Mouse (Mus musculus): Measurements from ENCODE around the gene Dkk3. TPM values are rescaled to one million over a fixed set of nuclear protein-coding genes. Genes with fewer than 3 reads are reported as not detected.
"Not testable (repeated sequence)": the region's sequence is repeated elsewhere in the genome, so short reads cannot be mapped to it uniquely, and the experiment has no call there.

The Dkk3 gene
- polyA plus RNA-seq, 1 experiment: 144 TPM

DNA sequence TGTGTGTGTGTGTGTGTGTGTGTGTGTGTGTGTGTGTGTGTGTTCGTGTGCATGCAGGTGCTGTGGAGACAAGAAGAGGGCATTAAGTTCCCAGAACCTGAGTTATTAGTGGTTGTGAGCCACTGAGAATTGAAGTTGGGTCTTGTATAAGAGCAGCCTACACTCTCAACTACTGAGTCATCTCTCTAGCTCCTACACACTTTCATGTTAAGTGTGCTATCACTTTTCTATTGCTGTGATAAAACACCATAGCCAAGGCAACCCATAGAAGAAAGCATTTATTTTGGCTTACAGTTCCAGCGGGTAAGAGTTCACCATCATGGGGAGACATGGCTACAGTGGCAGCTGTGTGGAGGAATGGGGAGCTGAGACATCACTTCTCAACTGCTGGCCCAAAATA lies 17.8 kb upstream of the Dkk3 start:
- no peak overlapping the region for H3K4me3 ChIP-seq (ENCODE audit: insufficient read depth, low read length)
- peak overlapping the region; percentile 43 for H3K27ac ChIP-seq (ENCODE audit: insufficient read depth, low read length)
- H3K4me1 ChIP-seq (ENCODE audit: control insufficient read depth, insufficient read depth, low read length): peaks cover 2% of the 10 kb centered on the region; the same call in 1 of the 2 replicates
- TF ChIP-seq POLR2A (IDR thresholded peaks at IDR 0.05; ENCODE audit: extremely low read depth, insufficient read depth, low read length) (no peak), CTCF (IDR thresholded peaks at IDR 0.05; ENCODE audit: extremely low read depth, insufficient read depth, low read length) (no peak)

DNA sequence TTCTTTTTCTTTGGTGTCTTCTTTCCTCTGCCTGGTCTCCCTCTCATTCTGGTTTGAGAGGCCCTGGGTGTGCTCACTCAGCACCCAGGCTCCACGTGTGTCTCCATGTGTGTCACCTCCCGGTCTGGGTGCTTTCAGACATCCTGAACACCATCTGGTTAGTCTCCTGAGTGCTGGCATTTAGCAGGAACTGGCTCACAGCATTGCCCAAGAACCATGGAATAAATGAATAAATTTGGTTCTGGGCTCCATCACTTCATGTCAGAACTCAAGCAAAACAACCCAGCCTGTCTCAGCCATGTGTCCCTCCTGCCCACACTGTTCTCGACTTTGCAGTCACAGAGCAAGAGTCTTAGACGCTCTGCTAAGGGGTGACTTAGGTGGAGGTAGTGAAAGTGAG lies 13.8 kb upstream of the Dkk3 start:
- TF ChIP-seq POLR2A (IDR thresholded peaks at IDR 0.05; ENCODE audit: extremely low read depth, insufficient read depth, low read length) (no peak), CTCF (IDR thresholded peaks at IDR 0.05; ENCODE audit: extremely low read depth, insufficient read depth, low read length) (no peak)
- Histone ChIP-seq H3K4me3 (ENCODE audit: insufficient read depth, low read length) (no peak overlapping the region), H3K4me1 (ENCODE audit: control insufficient read depth, insufficient read depth, low read length) (peaks cover 2% of the 10 kb centered on the region; the same call in 1 of the 2 replicates), H3K27ac (ENCODE audit: insufficient read depth, low read length) (no peak overlapping the region)

DNA sequence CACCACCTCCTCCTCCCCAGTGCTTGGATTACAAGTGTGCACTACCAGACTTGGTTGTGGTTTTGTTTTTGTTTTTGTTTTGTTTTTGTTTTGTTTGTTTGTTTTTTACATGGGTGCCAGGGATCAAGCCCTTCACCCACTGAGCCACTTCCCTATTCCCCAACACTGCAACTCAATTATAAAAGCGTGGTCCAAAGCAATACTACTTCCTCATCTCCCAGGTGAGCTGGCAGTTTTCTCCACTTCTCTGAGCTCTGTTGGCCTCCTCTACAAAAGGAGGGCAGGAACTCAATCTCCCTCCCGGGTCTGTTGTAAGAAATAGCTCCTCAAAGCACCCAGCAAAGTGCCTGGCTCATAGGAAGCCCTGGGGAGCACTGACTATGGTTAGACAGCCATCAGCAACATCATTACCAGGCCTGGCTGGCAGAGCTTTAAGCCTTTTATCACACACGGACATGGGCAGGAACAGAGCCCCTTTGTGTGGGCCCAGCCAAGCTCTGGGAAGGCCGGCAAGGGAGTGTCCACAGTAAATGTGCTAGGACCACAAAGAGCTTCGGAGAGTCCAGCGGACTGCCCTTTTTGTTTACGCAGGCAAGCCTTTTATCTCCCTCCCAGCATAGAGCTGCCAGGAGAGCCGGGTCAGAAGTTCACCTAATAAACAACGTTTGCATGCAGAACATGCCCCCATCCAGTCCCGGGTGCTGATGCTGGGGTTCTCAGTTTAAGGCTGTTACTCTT lies 11.3 kb upstream of the Dkk3 start:
- Histone ChIP-seq H3K27ac (ENCODE audit: insufficient read depth, low read length) (no peak overlapping the region), H3K4me1 (ENCODE audit: control insufficient read depth, insufficient read depth, low read length) (peaks cover 2% of the 10 kb centered on the region; the same call in 1 of the 2 replicates), H3K4me3 (ENCODE audit: insufficient read depth, low read length) (no peak overlapping the region)
- TF ChIP-seq CTCF (IDR thresholded peaks at IDR 0.05; ENCODE audit: extremely low read depth, insufficient read depth, low read length): no peak

DNA sequence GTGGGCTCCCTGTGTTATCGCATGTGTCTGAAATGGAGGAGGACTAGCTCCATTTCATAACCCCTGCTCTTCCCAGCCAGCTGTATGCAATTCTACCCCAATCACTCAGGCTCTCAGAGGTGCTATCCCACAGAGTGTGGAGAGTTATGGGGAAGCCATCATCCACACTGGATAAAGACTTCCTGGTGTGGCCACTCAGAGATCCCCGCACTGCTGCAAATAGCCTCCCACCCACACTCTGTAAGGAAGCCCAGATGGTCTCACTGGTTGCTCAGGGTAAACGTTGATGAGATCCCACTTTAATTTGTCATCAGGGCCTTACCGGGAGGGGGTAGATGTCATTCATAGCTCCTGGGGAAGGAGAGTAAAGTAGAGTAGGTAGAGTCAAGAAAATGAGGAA lies 6.7 kb upstream of the Dkk3 start:
- H3K27ac ChIP-seq (ENCODE audit: insufficient read depth, low read length): no peak overlapping the region
- H3K4me3 ChIP-seq (ENCODE audit: insufficient read depth, low read length): no peak overlapping the region
- H3K4me1 ChIP-seq (ENCODE audit: control insufficient read depth, insufficient read depth, low read length): 0 out of 2 replicates have a peak, but pooled peaks cover 2% of the 10 kb centered on the region
- no peak for TF ChIP-seq POLR2A (IDR thresholded peaks at IDR 0.05; ENCODE audit: extremely low read depth, insufficient read depth, low read length)
- TF ChIP-seq CTCF (IDR thresholded peaks at IDR 0.05; ENCODE audit: extremely low read depth, insufficient read depth, low read length): no peak

DNA sequence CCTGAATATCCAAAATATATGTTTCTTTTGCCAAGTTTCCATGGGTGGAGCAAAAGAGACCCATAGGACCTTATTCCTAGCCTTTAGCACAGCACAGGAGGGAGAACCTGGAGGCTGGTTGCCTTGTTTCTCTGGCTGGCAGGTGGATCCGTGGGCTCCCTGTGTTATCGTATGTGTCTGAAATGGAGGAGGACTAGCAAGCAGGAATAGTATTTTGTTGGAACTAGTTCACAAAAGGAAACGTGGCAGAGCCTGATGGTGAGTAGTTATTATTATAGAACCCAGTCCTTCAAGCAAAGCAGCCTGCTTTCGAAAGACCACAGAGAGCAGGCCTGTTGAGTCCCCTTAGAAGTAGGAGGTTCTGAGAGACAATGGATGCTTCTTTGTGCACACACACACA lies 6.2 kb upstream of the Dkk3 start:
- H3K27ac ChIP-seq (ENCODE audit: insufficient read depth, low read length): 0 out of 2 replicates have a peak overlapping the region, but pooled peaks have one; percentile 29
- not testable (repeated sequence) for H3K4me1 ChIP-seq (ENCODE audit: control insufficient read depth, insufficient read depth, low read length); H3K4me3 ChIP-seq (ENCODE audit: insufficient read depth, low read length)

DNA sequence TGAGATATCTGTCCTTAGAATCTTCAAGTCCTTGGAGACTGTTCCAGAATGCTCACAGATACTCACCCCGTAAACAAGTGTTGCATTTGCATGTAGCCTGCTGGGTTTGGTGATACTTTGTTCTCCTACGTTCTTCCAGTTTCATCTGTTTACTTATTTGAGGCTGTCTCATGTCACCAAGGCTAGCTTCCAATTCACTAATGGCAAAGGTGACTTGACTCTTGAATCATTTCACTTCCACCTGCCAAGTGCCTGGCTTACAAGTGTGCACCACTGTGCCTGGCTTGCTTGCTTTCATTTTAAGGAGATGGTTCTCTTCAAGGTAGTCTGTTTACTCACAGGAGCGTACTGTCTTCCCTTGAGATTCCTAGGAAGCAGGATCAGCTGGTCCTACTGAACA lies 5.6 kb upstream of the Dkk3 start:
- H3K4me1 ChIP-seq (ENCODE audit: control insufficient read depth, insufficient read depth, low read length): 0 out of 2 replicates have a peak, but pooled peaks cover 2% of the 10 kb centered on the region
- H3K4me3 ChIP-seq (ENCODE audit: insufficient read depth, low read length): no peak overlapping the region
- no peak overlapping the region for H3K27ac ChIP-seq (ENCODE audit: insufficient read depth, low read length)
- TF ChIP-seq CTCF (IDR thresholded peaks at IDR 0.05; ENCODE audit: extremely low read depth, insufficient read depth, low read length): no peak
- TF ChIP-seq POLR2A (IDR thresholded peaks at IDR 0.05; ENCODE audit: extremely low read depth, insufficient read depth, low read length): no peak

DNA sequence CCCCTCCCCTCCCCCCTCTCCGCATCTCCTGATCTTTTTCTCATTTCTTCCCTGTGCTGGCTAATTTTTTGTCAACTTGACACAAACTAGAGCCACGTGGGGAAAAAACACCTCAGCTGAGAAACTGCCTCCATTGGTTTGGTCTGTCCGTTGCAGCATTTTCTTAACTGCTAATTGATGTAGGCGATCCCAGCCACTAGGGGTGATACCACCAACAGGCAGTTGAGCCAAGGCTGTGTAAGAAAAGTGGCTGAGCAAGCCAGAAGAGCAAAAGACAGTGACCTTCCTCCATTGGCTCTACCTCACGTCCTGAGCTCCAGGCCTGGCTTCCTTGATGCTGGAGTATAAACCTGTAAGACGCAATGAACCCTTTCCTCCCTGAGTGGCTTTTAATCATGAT lies 978 bp upstream of the Dkk3 start:
- Histone ChIP-seq H3K4me3 (ENCODE audit: insufficient read depth, low read length) (no peak overlapping the region), H3K27ac (ENCODE audit: insufficient read depth, low read length) (no peak overlapping the region), H3K4me1 (ENCODE audit: control insufficient read depth, insufficient read depth, low read length) (peaks cover 3% of the 10 kb centered on the region; the same call in 1 of the 2 replicates)
- no peak for TF ChIP-seq POLR2A (IDR thresholded peaks at IDR 0.05; ENCODE audit: extremely low read depth, insufficient read depth, low read length)
- TF ChIP-seq CTCF (IDR thresholded peaks at IDR 0.05; ENCODE audit: extremely low read depth, insufficient read depth, low read length): 0 out of 2 replicates have a peak, but pooled peaks have one; percentile 14

DNA sequence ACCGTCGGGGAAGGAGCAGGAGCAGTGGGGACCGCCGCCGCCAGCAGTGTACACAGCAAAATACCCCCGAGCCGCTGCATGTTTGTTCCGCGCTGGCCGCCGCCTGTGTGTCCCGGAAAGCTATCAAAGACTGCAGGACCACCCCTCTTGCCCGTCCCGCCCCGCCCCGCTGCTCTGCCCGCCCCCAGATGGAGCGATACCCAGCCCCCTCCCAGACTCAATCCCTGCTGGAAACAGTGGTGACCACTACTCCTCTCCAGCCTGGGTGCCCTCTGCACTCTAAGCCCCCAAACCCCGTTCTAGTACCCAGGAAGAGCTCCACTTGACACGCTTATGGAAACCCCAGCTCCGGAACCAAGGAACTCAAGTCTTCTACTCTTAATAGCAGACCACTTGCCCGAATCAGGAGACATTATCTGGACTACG lies 528 bp downstream of the Dkk3 start:
- H3K27ac ChIP-seq (ENCODE audit: insufficient read depth, low read length): peak overlapping the region; percentile 7; the same call in 1 of the 2 replicates
- H3K4me3 ChIP-seq (ENCODE audit: insufficient read depth, low read length): peak overlapping the region; percentile 58
- H3K4me1 ChIP-seq (ENCODE audit: control insufficient read depth, insufficient read depth, low read length): peaks cover 3% of the 10 kb centered on the region; the same call in 1 of the 2 replicates
- 0 out of 2 replicates have a peak, but pooled peaks have one; percentile 0 for TF ChIP-seq POLR2A (IDR thresholded peaks at IDR 0.05; ENCODE audit: extremely low read depth, insufficient read depth, low read length)
- no peak for TF ChIP-seq CTCF (IDR thresholded peaks at IDR 0.05; ENCODE audit: extremely low read depth, insufficient read depth, low read length)

DNA sequence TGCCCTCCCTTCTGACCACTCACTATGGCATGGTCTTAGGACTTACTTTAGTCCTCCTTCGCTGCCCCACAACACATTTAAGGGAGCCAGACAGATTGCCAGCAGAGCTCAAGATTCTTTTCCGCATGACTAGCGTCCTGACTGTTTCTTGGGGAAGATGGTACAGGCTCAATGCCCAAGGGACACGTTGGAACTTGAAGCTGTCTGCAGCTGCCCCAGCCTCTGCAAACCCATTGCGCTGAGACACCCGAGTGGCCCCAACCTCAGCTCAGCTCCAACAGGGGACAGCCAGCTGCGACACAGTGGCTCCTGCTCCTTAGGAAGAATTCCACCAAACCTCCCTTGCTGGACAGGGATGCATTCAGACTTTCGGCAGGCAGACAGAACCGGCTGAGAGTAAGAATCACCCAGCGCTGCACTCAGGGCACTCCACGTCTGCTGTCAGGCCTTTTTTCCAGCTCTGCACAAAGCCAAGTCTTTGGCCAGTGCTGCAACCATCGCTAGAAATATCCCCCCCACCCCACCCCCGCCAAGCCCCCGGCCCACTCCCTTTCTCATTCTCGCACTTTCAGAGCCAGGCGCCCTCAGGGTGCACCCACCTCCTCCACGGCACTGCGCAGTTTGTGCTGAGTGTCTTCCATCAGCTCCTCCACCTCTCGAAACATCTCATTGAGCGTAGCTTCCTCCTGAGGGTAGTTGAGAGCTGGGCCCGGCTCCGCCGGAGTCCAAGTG lies 1.1 kb downstream of the Dkk3 start:
- peak overlapping the region; percentile 58 for H3K4me3 ChIP-seq (ENCODE audit: insufficient read depth, low read length)
- H3K4me1 ChIP-seq (ENCODE audit: control insufficient read depth, insufficient read depth, low read length): peaks cover 3% of the 10 kb centered on the region; the same call in 1 of the 2 replicates
- TF ChIP-seq CTCF (IDR thresholded peaks at IDR 0.05; ENCODE audit: extremely low read depth, insufficient read depth, low read length) (no peak), POLR2A (IDR thresholded peaks at IDR 0.05; ENCODE audit: extremely low read depth, insufficient read depth, low read length) (0 out of 2 replicates have a peak, but pooled peaks have one; percentile 4)
- H3K27ac ChIP-seq (ENCODE audit: insufficient read depth, low read length): peak overlapping the region; percentile 8; the same call in 1 of the 2 replicates

Measured in cortical plate, adult 2 months (tissue).